Mouse (Mus musculus): ENCODE data around the gene Pigc. TPM values are rescaled to one million over a fixed set of nuclear protein-coding genes. Genes with fewer than 3 reads are reported as not detected.

The Pigc gene
- polyA plus RNA-seq, 1 experiment, result 25.0 TPM

DNA sequence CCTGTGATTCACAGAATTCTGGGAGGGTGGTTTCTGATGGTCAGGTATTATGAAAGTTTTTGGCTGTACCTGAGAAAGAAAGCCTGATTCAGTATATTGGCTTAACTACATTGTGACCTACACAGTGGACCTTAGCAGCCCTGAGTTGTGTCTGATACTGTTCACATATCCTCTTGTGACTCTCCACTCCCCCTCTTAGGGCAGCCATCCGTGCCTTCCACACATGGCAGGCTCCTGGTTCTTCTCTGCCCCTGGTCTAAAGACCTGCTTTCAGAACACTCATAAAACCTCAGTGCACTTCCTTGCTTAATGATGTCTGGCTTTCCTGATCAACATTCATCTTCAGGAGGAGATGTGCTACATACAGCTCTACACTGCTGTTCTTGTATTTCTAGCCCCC is 16.4 kb upstream of the Pigc start:
- DNase-seq, result no peak
- no peaks in the 10 kb centered on the region for H3K36me3 ChIP-seq (ENCODE audit: control insufficient read depth, insufficient read depth, low read length)
- H3K27me3 ChIP-seq (ENCODE audit: control insufficient read depth, insufficient read depth, low read length), result no peaks in the 10 kb centered on the region
- H3K27ac ChIP-seq (ENCODE audit: control insufficient read depth, insufficient read depth, low read length), result no peak overlapping the region
- WGBS, result 81% methylated on average over 1 of the region's 1 CpGs
- TF ChIP-seq CTCF (IDR thresholded peaks at IDR 0.05; ENCODE audit: borderline replicate concordance, control insufficient read depth, extremely low read depth, insufficient read depth, low read length, poor library complexity), result no peak
- TF ChIP-seq POLR2A (IDR thresholded peaks at IDR 0.05; ENCODE audit: control insufficient read depth, extremely low read depth, insufficient read depth, low read length, poor library complexity), result no peak
- H3K4me3 ChIP-seq (ENCODE audit: control insufficient read depth, insufficient read depth, low read length), result no peak overlapping the region
- no peaks in the 10 kb centered on the region for H3K4me1 ChIP-seq (replicated peaks; ENCODE audit: control insufficient read depth, insufficient read depth, low read length)

DNA sequence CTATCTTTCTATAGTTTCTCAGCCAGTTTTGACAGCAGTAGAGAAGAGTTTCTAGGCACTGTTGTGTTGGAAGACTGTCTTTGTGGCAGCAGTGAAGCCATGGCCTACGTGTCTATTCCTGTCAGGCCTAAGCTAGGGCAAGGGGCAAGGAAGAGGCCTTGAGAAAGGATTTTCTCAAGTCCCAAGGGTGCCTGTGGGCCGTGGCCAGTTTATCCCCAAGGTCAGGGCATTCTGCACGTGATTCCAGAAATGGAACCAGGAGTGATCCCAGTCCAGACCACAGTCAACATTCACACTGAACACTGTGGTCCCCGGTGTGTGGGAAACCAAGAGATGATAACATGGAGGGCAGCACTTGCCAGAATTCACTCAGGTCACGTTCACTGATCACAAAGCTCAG is 13.1 kb upstream of the Pigc start:
- H3K4me1 ChIP-seq (replicated peaks; ENCODE audit: control insufficient read depth, insufficient read depth, low read length), result no peaks in the 10 kb centered on the region
- no peaks in the 10 kb centered on the region for H3K36me3 ChIP-seq (ENCODE audit: control insufficient read depth, insufficient read depth, low read length)
- H3K27me3 ChIP-seq (ENCODE audit: control insufficient read depth, insufficient read depth, low read length), result no peaks in the 10 kb centered on the region
- H3K27ac ChIP-seq (ENCODE audit: control insufficient read depth, insufficient read depth, low read length), result no peak overlapping the region
- no peak overlapping the region for H3K4me3 ChIP-seq (ENCODE audit: control insufficient read depth, insufficient read depth, low read length)
- no peak for DNase-seq
- TF ChIP-seq CTCF (IDR thresholded peaks at IDR 0.05; ENCODE audit: borderline replicate concordance, control insufficient read depth, extremely low read depth, insufficient read depth, low read length, poor library complexity) (no peak), POLR2A (IDR thresholded peaks at IDR 0.05; ENCODE audit: control insufficient read depth, extremely low read depth, insufficient read depth, low read length, poor library complexity) (no peak)
- WGBS, result 88% methylated on average over 5 of the region's 5 CpGs

DNA sequence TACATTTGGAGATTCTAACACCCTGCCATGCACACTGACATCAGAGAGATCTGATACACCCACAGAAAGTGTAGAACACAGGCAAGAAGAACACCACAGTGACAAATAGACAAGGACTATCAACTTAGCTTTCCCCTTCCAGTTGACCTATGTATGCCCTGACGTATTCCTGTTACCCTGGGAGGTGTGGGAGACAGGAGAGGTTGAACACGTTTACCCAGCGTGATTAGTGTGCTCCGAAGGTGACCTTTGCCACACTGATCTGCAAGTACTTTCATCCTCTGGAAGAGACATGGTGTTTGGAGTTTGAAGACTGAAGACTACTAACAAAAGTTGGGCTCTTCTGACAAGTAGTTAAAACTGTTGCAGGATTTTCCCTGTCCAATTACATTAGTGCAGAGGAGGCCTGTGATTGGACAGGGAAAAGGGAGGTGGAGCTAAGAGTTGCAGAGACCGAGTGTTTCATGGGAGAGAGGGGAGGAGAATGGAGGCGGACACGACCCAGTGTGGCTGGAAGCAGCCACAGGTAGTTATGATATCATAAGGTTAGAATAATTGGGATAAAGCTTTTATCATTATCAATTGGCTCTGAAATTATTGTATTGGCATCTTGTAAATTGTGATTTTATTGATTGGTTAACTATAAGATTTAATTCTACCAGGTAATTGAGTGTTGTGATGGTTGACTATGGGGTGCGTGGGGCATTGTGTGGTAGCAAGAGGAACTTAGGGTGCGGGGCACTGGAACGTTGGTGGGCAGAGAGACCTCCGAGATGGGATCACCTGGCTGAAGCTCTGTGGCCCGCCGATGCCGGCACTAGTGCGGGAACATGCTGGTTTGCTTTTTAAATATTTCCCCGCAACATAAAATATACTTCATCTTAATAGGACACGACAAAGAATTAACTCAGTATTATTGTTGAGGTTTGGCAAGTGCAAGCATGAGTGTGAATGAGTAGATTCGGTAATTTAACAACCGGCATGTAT is 10.7 kb upstream of the Pigc start:
- Histone ChIP-seq H3K27me3 (ENCODE audit: control insufficient read depth, insufficient read depth, low read length) (no peaks in the 10 kb centered on the region), H3K27ac (ENCODE audit: control insufficient read depth, insufficient read depth, low read length) (no peak overlapping the region), H3K4me1 (replicated peaks; ENCODE audit: control insufficient read depth, insufficient read depth, low read length) (no peaks in the 10 kb centered on the region), H3K36me3 (ENCODE audit: control insufficient read depth, insufficient read depth, low read length) (no peaks in the 10 kb centered on the region), H3K4me3 (ENCODE audit: control insufficient read depth, insufficient read depth, low read length) (no peak overlapping the region)
- no peak for DNase-seq
- WGBS, result 94% methylated on average over 19 of the region's 19 CpGs
- TF ChIP-seq POLR2A (IDR thresholded peaks at IDR 0.05; ENCODE audit: control insufficient read depth, extremely low read depth, insufficient read depth, low read length, poor library complexity), result no peak
- no peak for TF ChIP-seq CTCF (IDR thresholded peaks at IDR 0.05; ENCODE audit: borderline replicate concordance, control insufficient read depth, extremely low read depth, insufficient read depth, low read length, poor library complexity)

DNA sequence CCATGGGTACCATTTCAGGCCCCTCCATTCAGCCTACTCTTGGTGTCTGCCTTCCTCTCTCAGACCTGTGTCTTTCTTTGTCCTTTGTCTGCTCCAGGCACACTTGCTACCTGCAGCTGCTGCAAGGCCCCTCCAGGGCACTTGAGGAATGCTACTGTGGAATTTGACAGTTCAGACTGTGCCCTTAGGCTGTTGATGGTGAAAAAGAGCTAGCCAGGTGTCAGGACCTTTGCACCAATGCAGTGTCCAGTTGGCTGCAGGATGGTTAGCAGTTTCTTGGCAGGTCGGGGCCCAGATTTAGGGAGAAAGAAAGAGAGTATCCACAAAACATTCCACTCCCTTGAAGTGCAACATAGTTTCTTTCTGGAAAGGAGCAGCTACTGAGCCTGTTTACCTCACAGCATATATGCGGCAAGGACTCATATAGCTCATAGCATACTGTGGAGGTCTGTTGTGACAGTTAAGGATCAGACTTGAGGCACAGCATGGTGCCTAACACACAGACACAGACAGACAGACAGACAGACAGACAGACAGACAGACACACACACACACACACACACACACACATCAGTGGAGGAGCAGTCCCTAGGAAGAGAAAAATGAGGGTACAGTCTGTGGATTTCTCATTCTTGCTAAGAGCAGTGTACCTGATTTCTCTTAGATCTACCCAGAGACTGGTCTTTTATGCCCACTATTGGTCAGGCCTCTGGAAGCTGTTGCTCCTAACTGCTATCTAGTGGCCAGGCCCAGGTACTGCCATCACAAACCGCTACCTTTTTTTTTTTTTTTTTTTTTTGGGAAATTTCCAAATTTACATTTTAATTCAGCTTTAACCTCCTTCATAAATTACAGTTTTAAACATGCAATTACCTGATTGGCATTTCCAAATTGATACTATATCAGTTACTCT is 6.3 kb upstream of the Pigc start:
- no peak for DNase-seq
- Histone ChIP-seq H3K4me1 (replicated peaks; ENCODE audit: control insufficient read depth, insufficient read depth, low read length) (no peaks in the 10 kb centered on the region), H3K4me3 (ENCODE audit: control insufficient read depth, insufficient read depth, low read length) (no peak overlapping the region), H3K27me3 (ENCODE audit: control insufficient read depth, insufficient read depth, low read length) (no peaks in the 10 kb centered on the region), H3K27ac (ENCODE audit: control insufficient read depth, insufficient read depth, low read length) (no peak overlapping the region), H3K36me3 (ENCODE audit: control insufficient read depth, insufficient read depth, low read length) (no peaks in the 10 kb centered on the region)
- 60% methylated on average over 3 of the region's 3 CpGs for WGBS
- TF ChIP-seq POLR2A (IDR thresholded peaks at IDR 0.05; ENCODE audit: control insufficient read depth, extremely low read depth, insufficient read depth, low read length, poor library complexity) (no peak), CTCF (IDR thresholded peaks at IDR 0.05; ENCODE audit: borderline replicate concordance, control insufficient read depth, extremely low read depth, insufficient read depth, low read length, poor library complexity) (no peak)

- no peaks in the 10 kb centered on the region for H3K36me3 ChIP-seq (ENCODE audit: control insufficient read depth, insufficient read depth, low read length)
- no peak for TF ChIP-seq CTCF (IDR thresholded peaks at IDR 0.05; ENCODE audit: borderline replicate concordance, control insufficient read depth, extremely low read depth, insufficient read depth, low read length, poor library complexity)
- TF ChIP-seq POLR2A (IDR thresholded peaks at IDR 0.05; ENCODE audit: control insufficient read depth, extremely low read depth, insufficient read depth, low read length, poor library complexity), result no peak
- no peaks in the 10 kb centered on the region for H3K27me3 ChIP-seq (ENCODE audit: control insufficient read depth, insufficient read depth, low read length)
- no peak for DNase-seq
- H3K4me3 ChIP-seq (ENCODE audit: control insufficient read depth, insufficient read depth, low read length), result no peak overlapping the region
- 62% methylated on average over 2 of the region's 2 CpGs for WGBS
- H3K4me1 ChIP-seq (replicated peaks; ENCODE audit: control insufficient read depth, insufficient read depth, low read length), result no peaks in the 10 kb centered on the region; the same call in 1 of the 2 replicates
- no peak overlapping the region for H3K27ac ChIP-seq (ENCODE audit: control insufficient read depth, insufficient read depth, low read length)
Measured at GRCm38 (mm10) chr1:161967936-161968335, 1.1 kb upstream of the Pigc start.

DNA sequence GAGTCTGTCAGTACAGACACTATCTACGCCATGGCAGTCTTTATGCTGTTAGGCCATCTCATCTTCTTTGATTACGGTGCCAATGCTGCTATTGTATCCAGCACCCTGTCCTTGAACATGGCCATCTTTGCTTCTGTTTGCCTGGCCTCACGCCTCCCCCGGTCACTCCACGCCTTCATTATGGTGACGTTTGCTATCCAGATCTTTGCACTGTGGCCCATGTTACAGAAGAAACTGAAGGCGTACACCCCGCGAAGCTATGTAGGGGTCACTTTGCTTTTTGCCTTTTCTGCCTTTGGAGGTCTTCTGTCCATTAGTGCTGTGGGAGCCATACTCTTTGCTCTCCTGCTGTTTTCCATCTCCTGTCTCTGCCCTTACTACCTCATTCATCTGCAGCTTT is 1.9 kb downstream of the Pigc start:
- Histone ChIP-seq H3K4me1 (replicated peaks; ENCODE audit: control insufficient read depth, insufficient read depth, low read length) (peaks cover 2% of the 10 kb centered on the region; the same call in 1 of the 2 replicates), H3K27ac (ENCODE audit: control insufficient read depth, insufficient read depth, low read length) (no peak overlapping the region), H3K36me3 (ENCODE audit: control insufficient read depth, insufficient read depth, low read length) (no peaks in the 10 kb centered on the region), H3K27me3 (ENCODE audit: control insufficient read depth, insufficient read depth, low read length) (no peaks in the 10 kb centered on the region), H3K4me3 (ENCODE audit: control insufficient read depth, insufficient read depth, low read length) (no peak overlapping the region)
- TF ChIP-seq CTCF (IDR thresholded peaks at IDR 0.05; ENCODE audit: borderline replicate concordance, control insufficient read depth, extremely low read depth, insufficient read depth, low read length, poor library complexity) (no peak), POLR2A (IDR thresholded peaks at IDR 0.05; ENCODE audit: control insufficient read depth, extremely low read depth, insufficient read depth, low read length, poor library complexity) (no peak)
- DNase-seq, result no peak
- WGBS, result 98% methylated on average over 9 of the region's 9 CpGs

Measured in thymus, adult 2 months (tissue).